Mouse (Mus musculus): ENCODE results near the gene Nelfb. TPM values are rescaled to one million over a fixed set of nuclear protein-coding genes. Genes with fewer than 3 reads are reported as not detected.
A peak's percentile ranks its signal among the peaks of the same experiment; 100 is the strongest.

Nelfb gene
- polyA plus RNA-seq, 1 experiment from 2014 or later: 99.8 TPM

GRCm38 (mm10) chr2:25214444-25214843 is 3.2 kb upstream of the Nelfb start, which contains the start of gene Stpg3:
Stpg3 (minus strand) TSS chr2:25214637.
- Histone ChIP-seq H3K27me3 (ENCODE audit: control insufficient read depth, insufficient read depth, low read length) (no peaks in the 10 kb centered on the region), H3K36me3 (ENCODE audit: control insufficient read depth, insufficient read depth, low read length) (no peaks in the 10 kb centered on the region), H3K4me3 (ENCODE audit: low read depth, low read length) (no peak within 1 kb of the TSS), H3K4me2 (ENCODE audit: low read depth) (no peak within 1 kb of the TSS), H3K9ac (ENCODE audit: low read length) (no peak within 1 kb of the TSS), H3K27ac (ENCODE audit: low read depth, low read length) (no peak within 1 kb of the TSS), H3K4me1 (ENCODE audit: control insufficient read depth, insufficient read depth, low read length) (peaks cover 10% of the 10 kb centered on the region), H3K9me3 (ENCODE audit: control insufficient read depth, low read length) (no peaks in the 10 kb centered on the region)
- WGBS: 85% methylated on average over 3 of the region's 3 CpGs
- ATAC-seq (ENCODE audit: insufficient read depth, low FRiP score, low TSS enrichment): no peak
- DNase-seq (ENCODE audit: low spot score): no peak

GRCm38 (mm10) chr2:25213266-25213865 is 2.1 kb upstream of the Nelfb start:
- WGBS: 64% methylated on average over 23 of the region's 23 CpGs
- no peaks in the 10 kb centered on the region for H3K9me3 ChIP-seq (ENCODE audit: control insufficient read depth, low read length)
- no peak overlapping the region for H3K4me3 ChIP-seq (ENCODE audit: low read depth, low read length)
- H3K27ac ChIP-seq (ENCODE audit: low read depth, low read length): no peak overlapping the region
- H3K4me1 ChIP-seq (ENCODE audit: control insufficient read depth, insufficient read depth, low read length): peaks cover 10% of the 10 kb centered on the region
- DNase-seq (ENCODE audit: low spot score) (no peak), ATAC-seq (ENCODE audit: insufficient read depth, low FRiP score, low TSS enrichment) (no peak)
- H3K27me3 ChIP-seq (ENCODE audit: control insufficient read depth, insufficient read depth, low read length): no peaks in the 10 kb centered on the region
- no peaks in the 10 kb centered on the region for H3K36me3 ChIP-seq (ENCODE audit: control insufficient read depth, insufficient read depth, low read length)
- H3K4me2 ChIP-seq (ENCODE audit: low read depth): no peak overlapping the region
- no peak overlapping the region for H3K9ac ChIP-seq (ENCODE audit: low read length)

GRCm38 (mm10) chr2:25210686-25211085 is 603 bp downstream of the Nelfb start:
- WGBS: under 1% methylated on average over 24 of the region's 24 CpGs
- ATAC-seq (ENCODE audit: insufficient read depth, low FRiP score, low TSS enrichment): no peak
- H3K4me1 ChIP-seq (ENCODE audit: control insufficient read depth, insufficient read depth, low read length): peaks cover 10% of the 10 kb centered on the region

GRCm38 (mm10) chr2:25207593-25207992 is 3.7 kb downstream of the Nelfb start:
- DNase-seq (ENCODE audit: low spot score) (no peak), ATAC-seq (ENCODE audit: insufficient read depth, low FRiP score, low TSS enrichment) (no peak)
- Histone ChIP-seq H3K9ac (ENCODE audit: low read length) (no peak overlapping the region), H3K27ac (ENCODE audit: low read depth, low read length) (no peak overlapping the region), H3K4me2 (ENCODE audit: low read depth) (no peak overlapping the region), H3K36me3 (ENCODE audit: control insufficient read depth, insufficient read depth, low read length) (peaks cover 17% of the 10 kb centered on the region), H3K27me3 (ENCODE audit: control insufficient read depth, insufficient read depth, low read length) (no peaks in the 10 kb centered on the region), H3K4me1 (ENCODE audit: control insufficient read depth, insufficient read depth, low read length) (peaks cover 10% of the 10 kb centered on the region), H3K9me3 (ENCODE audit: control insufficient read depth, low read length) (no peaks in the 10 kb centered on the region), H3K4me3 (ENCODE audit: low read depth, low read length) (no peak overlapping the region)
- 74% methylated on average over 1 of the region's 1 CpGs for WGBS

More at GRCm38 (mm10) chr2:25210686-25211085, 603 bp downstream of the Nelfb start:
- Histone ChIP-seq H3K27me3 (ENCODE audit: control insufficient read depth, insufficient read depth, low read length) (no peaks in the 10 kb centered on the region), H3K36me3 (ENCODE audit: control insufficient read depth, insufficient read depth, low read length) (peaks cover 5% of the 10 kb centered on the region), H3K4me2 (ENCODE audit: low read depth) (peak overlapping the region; percentile 91), H3K27ac (ENCODE audit: low read depth, low read length) (peak overlapping the region; percentile 78), H3K9me3 (ENCODE audit: control insufficient read depth, low read length) (no peaks in the 10 kb centered on the region), H3K9ac (ENCODE audit: low read length) (peak overlapping the region; percentile 92), H3K4me3 (ENCODE audit: low read depth, low read length) (peak overlapping the region; percentile 87)
- no peak for DNase-seq (ENCODE audit: low spot score)

- no peak overlapping the region for H3K9ac ChIP-seq (ENCODE audit: low read length)
- H3K27me3 ChIP-seq (ENCODE audit: control insufficient read depth, insufficient read depth, low read length): no peaks in the 10 kb centered on the region
- WGBS: 71% methylated on average over 4 of the region's 4 CpGs
- DNase-seq (ENCODE audit: low spot score): no peak
- no peaks in the 10 kb centered on the region for H3K9me3 ChIP-seq (ENCODE audit: control insufficient read depth, low read length)
- H3K27ac ChIP-seq (ENCODE audit: low read depth, low read length): no peak overlapping the region
- no peaks in the 10 kb centered on the region for H3K4me1 ChIP-seq (ENCODE audit: control insufficient read depth, insufficient read depth, low read length)
- H3K4me2 ChIP-seq (ENCODE audit: low read depth): no peak overlapping the region
- no peak for ATAC-seq (ENCODE audit: insufficient read depth, low FRiP score, low TSS enrichment)
- peaks cover 22% of the 10 kb centered on the region for H3K36me3 ChIP-seq (ENCODE audit: control insufficient read depth, insufficient read depth, low read length)
- H3K4me3 ChIP-seq (ENCODE audit: low read depth, low read length): no peak overlapping the region
These were observed 7.6 kb downstream of the Nelfb start for GRCm38 (mm10) chr2:25203631-25204214.

GRCm38 (mm10) chr2:25200631-25201030 is 10.7 kb downstream of the Nelfb start:
- H3K9me3 ChIP-seq (ENCODE audit: control insufficient read depth, low read length): no peaks in the 10 kb centered on the region
- ATAC-seq (ENCODE audit: insufficient read depth, low FRiP score, low TSS enrichment) (no peak), DNase-seq (ENCODE audit: low spot score) (no peak)
- H3K4me1 ChIP-seq (ENCODE audit: control insufficient read depth, insufficient read depth, low read length): no peaks in the 10 kb centered on the region
- H3K36me3 ChIP-seq (ENCODE audit: control insufficient read depth, insufficient read depth, low read length): peaks cover 17% of the 10 kb centered on the region
- H3K27ac ChIP-seq (ENCODE audit: low read depth, low read length): no peak overlapping the region
- H3K4me3 ChIP-seq (ENCODE audit: low read depth, low read length): no peak overlapping the region
- H3K27me3 ChIP-seq (ENCODE audit: control insufficient read depth, insufficient read depth, low read length): peaks cover 13% of the 10 kb centered on the region
- H3K9ac ChIP-seq (ENCODE audit: low read length): no peak overlapping the region
- no peak overlapping the region for H3K4me2 ChIP-seq (ENCODE audit: low read depth)
- 91% methylated on average over 2 of the region's 2 CpGs for WGBS

GRCm38 (mm10) chr2:25197946-25198345 is 13.3 kb downstream of the Nelfb start:
- no peak overlapping the region for H3K27ac ChIP-seq (ENCODE audit: low read depth, low read length)
- peaks cover 5% of the 10 kb centered on the region; the same call in 1 of the 2 replicates for H3K36me3 ChIP-seq (ENCODE audit: control insufficient read depth, insufficient read depth, low read length)

GRCm38 (mm10) chr2:25197191-25197590 is 14.1 kb downstream of the Nelfb start:
- DNase-seq (ENCODE audit: low spot score) (no peak), ATAC-seq (ENCODE audit: insufficient read depth, low FRiP score, low TSS enrichment) (no peak)
- Histone ChIP-seq H3K9ac (ENCODE audit: low read length) (no peak overlapping the region), H3K36me3 (ENCODE audit: control insufficient read depth, insufficient read depth, low read length) (peaks cover 4% of the 10 kb centered on the region; the same call in 1 of the 2 replicates), H3K4me2 (ENCODE audit: low read depth) (no peak overlapping the region), H3K9me3 (ENCODE audit: control insufficient read depth, low read length) (no peaks in the 10 kb centered on the region), H3K4me1 (ENCODE audit: control insufficient read depth, insufficient read depth, low read length) (no peaks in the 10 kb centered on the region), H3K4me3 (ENCODE audit: low read depth, low read length) (no peak overlapping the region), H3K27ac (ENCODE audit: low read depth, low read length) (no peak overlapping the region), H3K27me3 (ENCODE audit: control insufficient read depth, insufficient read depth, low read length) (peaks cover 19% of the 10 kb centered on the region)
- WGBS: 24% methylated on average over 2 of the region's 2 CpGs

More at GRCm38 (mm10) chr2:25197946-25198345, 13.3 kb downstream of the Nelfb start:
- no peak for DNase-seq (ENCODE audit: low spot score)
- no peaks in the 10 kb centered on the region for H3K4me1 ChIP-seq (ENCODE audit: control insufficient read depth, insufficient read depth, low read length)
- H3K4me3 ChIP-seq (ENCODE audit: low read depth, low read length): no peak overlapping the region
- H3K4me2 ChIP-seq (ENCODE audit: low read depth): no peak overlapping the region
- H3K9me3 ChIP-seq (ENCODE audit: control insufficient read depth, low read length): no peaks in the 10 kb centered on the region
- peaks cover 19% of the 10 kb centered on the region for H3K27me3 ChIP-seq (ENCODE audit: control insufficient read depth, insufficient read depth, low read length)
- H3K9ac ChIP-seq (ENCODE audit: low read length): no peak overlapping the region
- no peak for ATAC-seq (ENCODE audit: insufficient read depth, low FRiP score, low TSS enrichment)
